Mouse (Mus musculus) brain, embryonic 14.5 days (tissue): ENCODE results near the gene Snap23. TPM values are rescaled to one million over a fixed set of nuclear protein-coding genes. Genes with fewer than 3 reads are reported as not detected.

ENCODE experiments used
- DNase-seq: peaks from one replicate; pipeline ENCODE4 v3.0.0-alpha.2; 2011; ENCODE audit warnings: low read depth
- CTCF ChIP-seq: fragments of 200-500 bp; IDR thresholded peaks from 2 replicates; pipeline ENCODE4 v1.5.1; 2012; ENCODE audit warnings: inconsistent platforms, mild to moderate bottlenecking, moderate library complexity, borderline replicate concordance; ENCODE audit not compliant: insufficient read depth, insufficient read length; ENCODE audit errors: extremely low read depth
- POLR2A ChIP-seq: fragments of 200-500 bp; IDR thresholded peaks from 2 replicates; pipeline ENCODE4 v1.6.1; 2012; ENCODE audit warnings: mild to moderate bottlenecking, inconsistent platforms, borderline replicate concordance; ENCODE audit not compliant: poor library complexity, insufficient read depth, insufficient read length, severe bottlenecking; ENCODE audit errors: extremely low read depth
- polyA plus RNA-seq: library from polyadenylated mRNA; depleted of rRNA; stranded (reverse); fragments of >200 nt; gene quantifications from 2 replicates; pipeline ENCODE4 v1.2.3, GENCODE M21; 2012; rRNA removed

The Snap23 gene
- polyA plus RNA-seq, 1 experiment: 20.8 TPM

- no peak for TF ChIP-seq POLR2A
- no peak for TF ChIP-seq CTCF
- no peak for DNase-seq
These were observed 64.0 kb downstream of the Snap23 start for GRCm38 (mm10) chr2:120631521-120631920.

- TF ChIP-seq POLR2A: no peak
- TF ChIP-seq CTCF: no peak
- no peak for DNase-seq
These were observed 64.5 kb downstream of the Snap23 start for GRCm38 (mm10) chr2:120631957-120632356.

GRCm38 (mm10) chr2:120640835-120641234 lies 73.4 kb downstream of the Snap23 start:
- no peak for TF ChIP-seq CTCF
- no peak for TF ChIP-seq POLR2A
- no peak for DNase-seq

GRCm38 (mm10) chr2:120643836-120644235 lies 76.4 kb downstream of the Snap23 start:
- TF ChIP-seq CTCF (no peak), POLR2A (no peak)
- DNase-seq: peak; percentile 77

- TF ChIP-seq POLR2A (no peak), CTCF (no peak)
- no peak for DNase-seq
These were observed 79.3 kb downstream of the Snap23 start for GRCm38 (mm10) chr2:120646777-120647176.

Other genes starting within 250 kb of the Snap23 start
- 58.1 and 58.7 TPM in 2 replicates for gene Vps39, start 214.5 kb upstream of the Snap23 start, polyA plus RNA-seq
- 6.8 and 6.9 TPM in 2 replicates for gene Ganc, start 163.8 kb upstream of the Snap23 start, polyA plus RNA-seq
- 17.0 and 21.1 TPM in 2 replicates for gene Tmem87a, start 163.6 kb upstream of the Snap23 start, polyA plus RNA-seq
- gene Capn3, start 111.7 kb upstream of the Snap23 start, polyA plus RNA-seq: 1.2 and 1.3 TPM in 2 replicates
- gene Zfp106, start 3.8 kb upstream of the Snap23 start, polyA plus RNA-seq: 44.6 and 53.8 TPM in 2 replicates
- gene Haus2, start 41.7 kb downstream of the Snap23 start, polyA plus RNA-seq: 17.1 and 19.0 TPM in 2 replicates
- 21.2 and 27.8 TPM in 2 replicates for gene Lrrc57, start 41.8 kb downstream of the Snap23 start, polyA plus RNA-seq
- gene Stard9, start 61.5 kb downstream of the Snap23 start, polyA plus RNA-seq: 14.6 and 16.1 TPM in 2 replicates